Mouse (Mus musculus) E14TG2a.4 (cell line): Measurements from ENCODE around the gene Trim2.

Source experiments
- H3K27me3 ChIP-seq: 2 replicates; pipeline ENCODE4 v1.6.1; 2014; ENCODE audit warnings: low read length, control low read depth; ENCODE audit not compliant: insufficient read depth
- H3K36me3 ChIP-seq: 2 replicates; pipeline ENCODE4 v1.6.1; 2014; ENCODE audit warnings: low read length, control low read depth; ENCODE audit not compliant: insufficient read depth
- H3K4me1 ChIP-seq: replicated peaks from 2 replicates; pipeline ENCODE4 v1.6.1; 2014; ENCODE audit warnings: low read depth, low read length, control low read depth
- H3K4me3 ChIP-seq: replicated peaks from 2 replicates; pipeline ENCODE4 v1.5.1; 2014; ENCODE audit warnings: mild to moderate bottlenecking, low read length
- H3K9me3 ChIP-seq: 2 replicates; pipeline ENCODE4 v1.6.1; 2014; ENCODE audit warnings: low read length, control low read depth
- CTCF ChIP-seq: conservative IDR thresholded peaks from 2 replicates; pipeline ENCODE4 v1.5.1; 2014; ENCODE audit warnings: low read length
- NANOG ChIP-seq: IDR thresholded peaks from 2 replicates; pipeline ENCODE4 v1.6.1; 2014; ENCODE audit warnings: borderline replicate concordance, low read length, mixed read lengths
- POU5F1 ChIP-seq: IDR thresholded peaks from 2 replicates; pipeline ENCODE4 v1.6.1; 2014; ENCODE audit warnings: low read length, borderline replicate concordance

Gene Trim2

GRCm38 (mm10) chr3:84306777-84307176 is at the start of gene Trim2:
Gene Trim2 (minus strand): TSS chr3:84306877.
- TF ChIP-seq NANOG = no peak
- TF ChIP-seq POU5F1 = no peak
- TF ChIP-seq CTCF = no peak
- H3K4me1 ChIP-seq = peaks cover 31% of the 10 kb centered on the region
- H3K36me3 ChIP-seq = no peaks in the 10 kb centered on the region
- H3K4me3 ChIP-seq = no peak within 1 kb of the TSS
- peaks cover 39% of the 10 kb centered on the region for H3K27me3 ChIP-seq
- H3K9me3 ChIP-seq = no peaks in the 10 kb centered on the region; the same call in 1 of the 2 replicates

GRCm38 (mm10) chr3:84355930-84356689 is 49.4 kb upstream of the Trim2 start:
- Histone ChIP-seq H3K4me1 (peaks cover 10% of the 10 kb centered on the region), H3K36me3 (no peaks in the 10 kb centered on the region), H3K27me3 (peaks cover 5% of the 10 kb centered on the region; the same call in 1 of the 2 replicates), H3K9me3 (no peaks in the 10 kb centered on the region), H3K4me3 (no peak overlapping the region)
- TF ChIP-seq CTCF (no peak), NANOG (no peak), POU5F1 (no peak)

- no peaks in the 10 kb centered on the region for H3K36me3 ChIP-seq
- H3K27me3 ChIP-seq = peaks cover 27% of the 10 kb centered on the region
- TF ChIP-seq NANOG (no peak), CTCF (peak; percentile 94)
- H3K9me3 ChIP-seq = no peaks in the 10 kb centered on the region
- H3K4me3 ChIP-seq = no peak overlapping the region
- H3K4me1 ChIP-seq = peaks cover 12% of the 10 kb centered on the region
Measured at GRCm38 (mm10) chr3:84352353-84353034, 45.8 kb upstream of the Trim2 start.

GRCm38 (mm10) chr3:84350311-84350710 is 43.6 kb upstream of the Trim2 start:
- H3K4me1 ChIP-seq = peaks cover 16% of the 10 kb centered on the region
- H3K9me3 ChIP-seq = no peaks in the 10 kb centered on the region
- TF ChIP-seq NANOG (no peak), CTCF (no peak), POU5F1 (no peak)
- no peak overlapping the region for H3K4me3 ChIP-seq
- H3K27me3 ChIP-seq = peaks cover 44% of the 10 kb centered on the region
- H3K36me3 ChIP-seq = no peaks in the 10 kb centered on the region

- no peak overlapping the region for H3K4me3 ChIP-seq
- H3K27me3 ChIP-seq = peaks cover 44% of the 10 kb centered on the region
- no peaks in the 10 kb centered on the region for H3K9me3 ChIP-seq
- TF ChIP-seq CTCF = no peak
- H3K4me1 ChIP-seq = peaks cover 20% of the 10 kb centered on the region
- H3K36me3 ChIP-seq = no peaks in the 10 kb centered on the region
Measured at GRCm38 (mm10) chr3:84349771-84350170, 43.1 kb upstream of the Trim2 start.

GRCm38 (mm10) chr3:84347426-84347825 is 40.7 kb upstream of the Trim2 start:
- no peak for TF ChIP-seq NANOG
- no peak for TF ChIP-seq CTCF
- no peak for TF ChIP-seq POU5F1
- Histone ChIP-seq H3K36me3 (no peaks in the 10 kb centered on the region), H3K4me3 (no peak overlapping the region), H3K4me1 (peaks cover 23% of the 10 kb centered on the region), H3K9me3 (no peaks in the 10 kb centered on the region), H3K27me3 (peaks cover 53% of the 10 kb centered on the region)

- H3K27me3 ChIP-seq = peaks cover 52% of the 10 kb centered on the region
- no peak overlapping the region for H3K4me3 ChIP-seq
- TF ChIP-seq CTCF (no peak), NANOG (no peak), POU5F1 (no peak)
- no peaks in the 10 kb centered on the region for H3K36me3 ChIP-seq
- no peaks in the 10 kb centered on the region for H3K9me3 ChIP-seq
- peaks cover 25% of the 10 kb centered on the region for H3K4me1 ChIP-seq
Measured at GRCm38 (mm10) chr3:84346456-84347150, 39.9 kb upstream of the Trim2 start.

- Histone ChIP-seq H3K9me3 (no peaks in the 10 kb centered on the region), H3K4me1 (peaks cover 34% of the 10 kb centered on the region), H3K36me3 (no peaks in the 10 kb centered on the region), H3K27me3 (peaks cover 49% of the 10 kb centered on the region), H3K4me3 (0 out of 2 replicates have a peak overlapping the region, but pooled peaks have one; percentile 8)
- TF ChIP-seq CTCF = no peak
- TF ChIP-seq POU5F1 = no peak
- no peak for TF ChIP-seq NANOG
Measured at GRCm38 (mm10) chr3:84345646-84345980, 38.9 kb upstream of the Trim2 start.
